Mouse (Mus musculus) lung, embryonic 14.5 days (tissue): ENCODE results near the gene Soga1. TPM values are rescaled to one million over a fixed set of nuclear protein-coding genes. Genes with fewer than 3 reads are reported as not detected.

Experiments
- ATAC-seq: fragments of 200-750 bp; cut with Nextera tagmentation; 2 replicates; pipeline ENCODE4 v1.8.0; 2017; ENCODE audit warnings: mild to moderate bottlenecking, moderate TSS enrichment, moderate library complexity; ENCODE audit not compliant: insufficient read depth
- DNase-seq: peaks from one replicate; pipeline ENCODE4 v3.0.0-alpha.2; 2015
- H3K27ac ChIP-seq: fragments of 300-500 bp; sonication (generic); 2 replicates; pipeline ENCODE4 v1.5.1; 2014; ENCODE audit warnings: low read depth, mild to moderate bottlenecking, moderate library complexity
- H3K27me3 ChIP-seq: fragments of 300-500 bp; sonication (generic); 2 replicates; pipeline ENCODE4 v1.6.1; 2014; ENCODE audit warnings: low read length, control low read depth; ENCODE audit not compliant: insufficient read depth
- H3K36me3 ChIP-seq: fragments of 300-500 bp; sonication (generic); 2 replicates; pipeline ENCODE4 v1.6.1; 2014; ENCODE audit warnings: control low read depth; ENCODE audit not compliant: insufficient read depth
- H3K4me1 ChIP-seq: fragments of 300-500 bp; sonication (generic); 2 replicates; pipeline ENCODE4 v1.6.1; 2014; ENCODE audit warnings: antibody characterized with exemption, control low read depth; ENCODE audit not compliant: insufficient read depth
- H3K4me2 ChIP-seq: fragments of 300-500 bp; sonication (generic); 2 replicates; pipeline ENCODE4 v1.6.1; 2014; ENCODE audit warnings: mild to moderate bottlenecking
- H3K4me3 ChIP-seq: fragments of 300-500 bp; sonication (generic); 2 replicates; pipeline ENCODE4 v1.5.1; 2014; ENCODE audit warnings: low read depth, low read length
- H3K9ac ChIP-seq: fragments of 300-500 bp; sonication (generic); 2 replicates; pipeline ENCODE4 v1.6.1; 2014
- H3K9me3 ChIP-seq: fragments of 300-500 bp; sonication (generic); 2 replicates; pipeline ENCODE4 v1.6.1; 2016; ENCODE audit warnings: low read depth, low read length, control low read depth
- CTCF ChIP-seq: IDR thresholded peaks from 2 replicates; pipeline ENCODE4 v1.5.1; 2016; ENCODE audit warnings: antibody characterized with exemption, low read depth
- WGBS: fragments of 180-500 bp; shearing (Covaris S2); extraction: QIAGEN DNeasy Blood & Tissue Kit; methylation state at CpG from one replicate; pipeline ENCODE4 v1.1.7; 2014; 5-methylcytosine and 5-hydroxymethylcytosine counted together
- polyA plus RNA-seq: library from polyadenylated mRNA; unstranded; fragments of >200 nt; fragmentation: Nextera tagmentation; extraction: Ambion mirVana; gene quantifications from 2 replicates; pipeline ENCODE4 v1.2.1, GENCODE M21; 2014

Gene Soga1
- polyA plus RNA-seq, 1 experiment from 2014 or later: 8.9 TPM

DNA sequence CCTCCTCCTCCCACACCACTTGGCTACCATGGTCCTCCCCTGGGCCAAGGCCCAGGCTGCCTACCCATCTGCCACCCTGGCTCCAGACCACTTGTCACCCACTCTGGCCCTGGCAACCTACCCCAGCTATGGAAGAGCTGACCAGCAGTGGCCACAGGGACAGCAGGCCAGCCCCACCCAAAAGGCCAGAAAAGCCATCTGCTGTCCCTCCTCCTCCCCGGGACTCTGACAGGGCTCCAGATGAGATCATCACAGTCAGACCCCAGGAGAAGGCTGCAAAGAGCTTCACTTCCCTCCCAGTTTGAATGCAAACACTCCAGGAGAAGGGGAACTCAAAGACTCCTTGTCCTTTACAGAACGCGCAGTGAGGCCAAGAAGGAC, 9.7 kb downstream of the Soga1 start:
- 23% methylated on average over 3 of the region's 3 CpGs for WGBS
- Histone ChIP-seq H3K9ac (peak overlapping the region; percentile 29), H3K4me1 (peaks cover 76% of the 10 kb centered on the region), H3K27me3 (no peaks in the 10 kb centered on the region), H3K9me3 (no peaks in the 10 kb centered on the region), H3K4me2 (peak overlapping the region; percentile 44), H3K36me3 (peaks cover 21% of the 10 kb centered on the region), H3K27ac (peak overlapping the region; percentile 77), H3K4me3 (no peak overlapping the region)
- no peak for TF ChIP-seq CTCF
- DNase-seq (peak; percentile 63), ATAC-seq (no peak)

DNA sequence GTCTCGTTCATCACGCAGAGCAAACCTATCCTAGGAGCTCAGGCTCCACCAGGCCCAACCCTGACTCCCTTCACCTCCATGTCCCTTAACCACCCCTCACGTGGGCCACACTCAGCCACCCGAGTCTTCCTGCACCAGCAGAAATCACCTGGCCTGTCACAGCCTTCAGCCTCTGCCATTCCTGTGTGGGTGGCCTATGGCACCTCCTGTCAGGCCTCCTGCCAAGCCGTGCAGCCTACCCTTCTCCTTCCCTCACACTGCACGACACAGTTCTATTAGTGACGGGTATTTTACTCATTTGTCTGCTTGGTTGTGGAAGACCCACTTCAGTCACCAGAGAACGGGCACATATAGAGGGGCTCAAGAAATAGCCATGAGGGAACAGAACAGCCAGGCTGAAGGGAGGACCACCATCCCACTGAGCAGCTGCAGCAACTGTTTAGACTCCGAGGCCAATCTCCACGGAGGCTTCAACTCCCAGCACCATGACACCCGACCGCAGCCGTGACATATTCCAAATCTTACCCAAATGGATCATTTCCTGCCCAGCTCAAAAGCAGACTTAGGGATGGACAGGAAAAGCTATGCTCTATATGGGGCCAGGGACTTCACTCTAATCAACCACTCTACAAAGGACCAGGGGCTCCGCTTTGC, 10.2 kb downstream of the Soga1 start:
- no peaks in the 10 kb centered on the region for H3K27me3 ChIP-seq
- H3K4me3 ChIP-seq: no peak overlapping the region
- no peak for TF ChIP-seq CTCF
- peak overlapping the region; percentile 29; the same call in 1 of the 2 replicates for H3K9ac ChIP-seq
- peaks cover 76% of the 10 kb centered on the region for H3K4me1 ChIP-seq
- WGBS: 34% methylated on average over 14 of the region's 14 CpGs
- peak overlapping the region; percentile 77 for H3K27ac ChIP-seq
- peak overlapping the region; percentile 44 for H3K4me2 ChIP-seq
- ATAC-seq (no peak), DNase-seq (peak; percentile 58)
- H3K36me3 ChIP-seq: peaks cover 26% of the 10 kb centered on the region
- H3K9me3 ChIP-seq: no peaks in the 10 kb centered on the region

DNA sequence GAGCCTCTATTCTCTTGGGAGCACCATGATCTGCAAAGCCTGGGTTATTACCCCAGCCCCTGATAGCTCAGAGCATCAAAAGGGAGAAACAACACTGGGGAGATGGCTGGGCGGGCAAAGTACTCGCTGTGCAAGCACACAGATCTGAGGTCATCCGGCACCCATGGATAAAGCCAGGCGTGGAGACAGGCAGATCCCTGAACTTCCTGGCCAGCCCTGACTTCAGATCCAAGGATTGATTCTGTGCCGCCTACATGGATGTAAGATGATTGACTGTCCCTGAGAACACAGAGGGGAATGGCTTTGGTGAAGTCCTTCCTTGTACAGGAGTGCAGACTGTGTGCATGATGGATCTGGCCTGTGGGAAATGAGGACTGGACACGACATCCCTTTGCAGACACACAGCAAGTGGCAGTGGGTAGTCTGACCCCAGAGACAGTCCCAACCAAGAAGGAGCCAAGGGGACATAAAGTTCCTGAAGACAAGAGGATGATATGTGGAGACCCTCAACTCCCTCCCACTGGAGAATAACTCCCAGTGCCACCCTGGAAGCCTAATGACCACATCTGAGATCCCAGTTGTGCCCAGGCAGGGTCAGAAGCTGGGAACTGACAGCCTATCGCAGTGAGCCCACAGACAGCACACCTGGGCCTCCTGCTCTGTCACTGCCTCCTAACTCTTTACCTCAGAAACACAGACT, 12.2 kb downstream of the Soga1 start:
- Histone ChIP-seq H3K4me2 (no peak overlapping the region), H3K27me3 (no peaks in the 10 kb centered on the region), H3K4me1 (peaks cover 61% of the 10 kb centered on the region), H3K9ac (no peak overlapping the region), H3K9me3 (no peaks in the 10 kb centered on the region), H3K4me3 (no peak overlapping the region), H3K36me3 (peaks cover 13% of the 10 kb centered on the region; the same call in 1 of the 2 replicates), H3K27ac (no peak overlapping the region)
- WGBS: 80% methylated on average over 7 of the region's 7 CpGs
- no peak for DNase-seq
- no peak for ATAC-seq
- TF ChIP-seq CTCF: no peak

DNA sequence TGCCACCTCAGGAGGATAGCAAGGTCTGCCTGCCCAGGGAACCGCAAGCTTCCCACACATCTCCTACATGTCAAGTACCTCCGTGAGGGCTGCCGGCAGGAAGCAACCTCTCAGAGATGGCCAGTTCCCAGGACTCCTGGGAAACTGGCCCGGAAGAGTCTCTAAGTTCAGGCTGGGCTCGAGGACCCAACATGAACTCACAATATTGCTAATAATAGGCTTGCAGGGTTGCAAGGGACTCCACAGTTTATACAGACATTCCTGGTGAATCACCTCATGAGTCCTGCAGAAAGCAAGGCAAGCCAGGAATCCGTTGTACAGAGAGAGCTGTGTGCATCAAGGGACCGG, 13.2 kb downstream of the Soga1 start:
- no peak overlapping the region for H3K4me2 ChIP-seq
- WGBS: 48% methylated on average over 7 of the region's 7 CpGs
- H3K27ac ChIP-seq: no peak overlapping the region
- DNase-seq (no peak), ATAC-seq (no peak)
- H3K36me3 ChIP-seq: peaks cover 17% of the 10 kb centered on the region; the same call in 1 of the 2 replicates
- TF ChIP-seq CTCF: no peak
- no peak overlapping the region for H3K4me3 ChIP-seq
- no peak overlapping the region for H3K9ac ChIP-seq
- H3K4me1 ChIP-seq: peaks cover 51% of the 10 kb centered on the region
- H3K27me3 ChIP-seq: no peaks in the 10 kb centered on the region
- no peaks in the 10 kb centered on the region for H3K9me3 ChIP-seq

DNA sequence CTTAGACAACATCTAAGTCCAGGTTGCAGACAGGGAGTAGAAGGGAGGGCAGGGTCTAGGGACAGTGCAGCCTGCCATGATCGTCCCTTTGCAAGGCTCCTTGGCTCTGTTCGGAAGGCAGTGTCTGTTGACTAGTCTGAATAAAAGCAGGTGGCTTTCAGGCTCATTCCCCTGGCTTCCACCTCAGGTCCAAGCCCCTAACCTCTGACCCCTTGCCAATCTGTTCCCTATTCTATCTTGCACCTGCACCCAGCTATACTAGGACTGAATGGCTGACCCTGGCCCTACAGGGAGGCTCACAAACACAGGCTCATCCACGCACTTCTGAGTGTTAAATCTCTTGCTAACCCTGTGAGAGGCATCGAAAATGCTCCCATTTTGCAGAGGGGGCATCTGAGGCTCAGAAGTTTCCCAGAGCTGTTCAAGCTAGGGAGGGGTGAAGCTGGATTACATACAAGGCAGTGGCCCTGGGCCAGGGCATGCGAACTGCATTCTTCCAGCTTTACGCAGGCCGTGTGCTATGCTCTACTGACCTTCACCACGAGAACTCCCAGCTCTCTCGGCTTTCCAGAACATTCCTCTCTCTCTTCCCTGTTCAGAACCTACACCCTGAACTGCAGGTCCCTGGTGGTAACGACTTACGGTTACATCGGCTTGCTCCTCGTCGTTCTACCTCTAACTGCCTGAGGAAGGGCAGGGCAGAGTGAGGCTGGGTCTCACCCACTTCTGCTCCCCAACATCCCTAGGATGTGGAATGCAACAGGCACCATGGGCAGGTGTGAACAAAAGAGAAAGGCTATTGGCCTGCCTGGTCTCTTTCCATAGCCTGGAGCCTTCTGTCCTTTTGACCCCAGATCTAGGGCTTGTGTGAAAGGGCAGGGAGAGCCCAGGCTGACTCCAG, 13.8 kb downstream of the Soga1 start:
- no peak for TF ChIP-seq CTCF
- H3K4me2 ChIP-seq: no peak overlapping the region
- peaks cover 45% of the 10 kb centered on the region for H3K4me1 ChIP-seq
- H3K9ac ChIP-seq: peak overlapping the region; percentile 14
- H3K36me3 ChIP-seq: peaks cover 23% of the 10 kb centered on the region
- H3K9me3 ChIP-seq: no peaks in the 10 kb centered on the region
- no peak overlapping the region for H3K27ac ChIP-seq
- H3K27me3 ChIP-seq: no peaks in the 10 kb centered on the region
- 77% methylated on average over 14 of the region's 14 CpGs for WGBS
- H3K4me3 ChIP-seq: no peak overlapping the region
- no peak for DNase-seq
- ATAC-seq: no peak

DNA sequence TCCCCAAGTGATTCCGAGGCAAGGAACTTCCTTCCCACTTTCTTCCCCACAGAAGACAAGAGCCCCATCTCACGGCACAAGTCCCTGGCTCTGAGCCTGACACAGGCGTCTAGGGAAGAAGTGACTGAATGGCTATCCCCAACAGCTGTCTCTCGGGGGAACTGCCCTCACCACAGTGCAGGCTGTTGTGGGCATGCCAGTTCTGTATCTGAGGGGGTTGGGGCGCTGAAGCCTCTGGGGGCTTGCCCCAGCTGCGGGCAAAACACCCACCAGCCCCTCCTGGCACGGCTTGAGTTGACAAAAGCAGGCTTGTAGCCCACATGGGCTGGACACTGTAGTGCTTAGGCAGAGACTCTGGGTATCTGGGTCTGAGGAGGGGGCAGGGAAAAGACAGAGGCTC, 14.9 kb downstream of the Soga1 start:
- TF ChIP-seq CTCF: no peak

More for the DNA sequence above, 14.9 kb downstream of the Soga1 start:
- H3K4me3 ChIP-seq: no peak overlapping the region
- H3K9ac ChIP-seq: 0 out of 2 replicates have a peak overlapping the region, but pooled peaks have one; percentile 5
- ATAC-seq (peak; percentile 40; the same call in 1 of the 2 replicates), DNase-seq (peak; percentile 59)
- H3K9me3 ChIP-seq: no peaks in the 10 kb centered on the region
- peaks cover 37% of the 10 kb centered on the region for H3K4me1 ChIP-seq
- H3K36me3 ChIP-seq: peaks cover 34% of the 10 kb centered on the region
- peak overlapping the region; percentile 20; the same call in 1 of the 2 replicates for H3K4me2 ChIP-seq
- WGBS: 45% methylated on average over 7 of the region's 7 CpGs
- H3K27me3 ChIP-seq: no peaks in the 10 kb centered on the region
- peak overlapping the region; percentile 9; the same call in 1 of the 2 replicates for H3K27ac ChIP-seq
